21 mouse cellular contexts compared by ENCODE assay signal in genomic region chr17:28979091-28979490, GRCm38 (mm10). TPM values are rescaled to one million over a fixed set of nuclear protein-coding genes. Genes with fewer than 3 reads are reported as not detected.
"Had no signal": no experiment of that assay in that cellular context is flagged by ENCODE, and none has a peak within 500 bp of the region (broad histone marks: within the 10 kb centered on the region; RNA-seq: fewer than 3 reads in every experiment).

No protein-coding gene starts in this region.

- H3K4me1 ChIP-seq: hindbrain, embryonic 12.5 days; limb, embryonic 13.5 days; midbrain, embryonic 10.5 days; neural tube, embryonic 12.5 days had no signal

- H3K27ac ChIP-seq: hindbrain, embryonic 12.5 days; layer of hippocampus, adult 2 months; limb, embryonic 13.5 days; midbrain, embryonic 10.5 days; neural tube, embryonic 12.5 days had no signal

- H3K4me2 ChIP-seq: hindbrain, embryonic 12.5 days; limb, embryonic 13.5 days; neural tube, embryonic 12.5 days had no signal

- DNase-seq: left cerebral cortex, postnatal 4 days; lung, adult 2 months; lung, postnatal 4 days; midbrain, embryonic 14.5 days; retina, postnatal 1 day; right cerebral cortex, postnatal 4 days; spleen, adult 18-20 months; thymus, adult 18-20 months; thymus, postnatal 14 days had no signal

- H3K27me3 ChIP-seq: hindbrain, embryonic 12.5 days; limb, embryonic 13.5 days; neural tube, embryonic 12.5 days had no signal

- ATAC-seq: hindbrain, embryonic 16.5 days; inflammation-experienced regulatory T-cells, adult 6 months; intestine, postnatal 0 days; lung, postnatal 0 days had no signal

- H3K4me3 ChIP-seq: hindbrain, embryonic 12.5 days; layer of hippocampus, adult 2 months; limb, embryonic 13.5 days; midbrain, embryonic 10.5 days; neural tube, embryonic 12.5 days had no signal

- H3K9me3 ChIP-seq: hindbrain, embryonic 12.5 days; limb, embryonic 13.5 days; midbrain, embryonic 10.5 days; neural tube, embryonic 12.5 days had no signal

- H3K9ac ChIP-seq: hindbrain, embryonic 12.5 days; limb, embryonic 13.5 days; neural tube, embryonic 12.5 days had no signal

RNA-seq across cellular contexts. Expression of gene Pxt1, which starts 35.5 kb away (rescaled TPM):
- total RNA-seq: layer of hippocampus, adult 2 months; layer of hippocampus, postnatal 10 days; left cerebral cortex, postnatal 4 days; neutrophil, adult 5-6 weeks had no signal
- polyA plus RNA-seq: hindbrain, embryonic 12.5 days; hindbrain, embryonic 16.5 days; inflammation-experienced regulatory T-cells, adult 6 months; intestine, postnatal 0 days; limb, embryonic 13.5 days; midbrain, embryonic 10.5 days; midbrain, embryonic 14.5 days; neural tube, embryonic 12.5 days; stomach, embryonic 14.5 days had no signal
